Mouse (Mus musculus): ENCODE data around the gene Bora.
A peak's percentile ranks its signal among the peaks of the same experiment; 100 is the strongest.
"Not testable (repeated sequence)": the region's sequence is repeated elsewhere in the genome, so short reads cannot be mapped to it uniquely, and the experiment has no call there.

The Bora gene

GRCm38 (mm10) chr14:99046031-99046781, at the start of gene Bora, which contains the start of gene Mzt1:
Gene Bora (plus strand): TSS chr14:99046222.
Gene Mzt1 (minus strand): TSS chr14:99046134.
- peak; percentile 92 for DNase-seq

GRCm38 (mm10) chr14:99010224-99010919, 35.6 kb upstream of the Bora start:
- peak; percentile 10 for DNase-seq

- DNase-seq: no peak
These were observed 35.1 kb upstream of the Bora start for GRCm38 (mm10) chr14:99010920-99011313.

- DNase-seq: no peak
These were observed 27.3 kb upstream of the Bora start for GRCm38 (mm10) chr14:99018691-99019090.

- no peak for DNase-seq
These were observed 26.8 kb upstream of the Bora start for GRCm38 (mm10) chr14:99019136-99019808.

GRCm38 (mm10) chr14:99022346-99023086, 23.5 kb upstream of the Bora start:
- no peak for DNase-seq

GRCm38 (mm10) chr14:99029987-99030386, 16.0 kb upstream of the Bora start:
- no peak for DNase-seq

- DNase-seq: no peak
These were observed 14.6 kb upstream of the Bora start for GRCm38 (mm10) chr14:99031337-99031873.

- DNase-seq: no peak
These were observed 13.4 kb upstream of the Bora start for GRCm38 (mm10) chr14:99032596-99032995.

- DNase-seq: not testable (repeated sequence)
These were observed 11.2 kb upstream of the Bora start for GRCm38 (mm10) chr14:99034851-99035250.

- no peak for DNase-seq
These were observed 10.0 kb upstream of the Bora start for GRCm38 (mm10) chr14:99036039-99036438.

- DNase-seq: no peak
These were observed 8.3 kb upstream of the Bora start for GRCm38 (mm10) chr14:99037703-99038102.

GRCm38 (mm10) chr14:99039308-99039707, 6.7 kb upstream of the Bora start:
- DNase-seq: not testable (repeated sequence)

- no peak for DNase-seq
These were observed 4.6 kb upstream of the Bora start for GRCm38 (mm10) chr14:99041416-99041815.

- DNase-seq: no peak
These were observed 2.5 kb upstream of the Bora start for GRCm38 (mm10) chr14:99043499-99043898.

GRCm38 (mm10) chr14:99044096-99044495, 1.9 kb upstream of the Bora start:
- no peak for DNase-seq

GRCm38 (mm10) chr14:99044718-99045117, 1.3 kb upstream of the Bora start:
- no peak for DNase-seq

- DNase-seq: peak; percentile 13
These were observed 518 bp upstream of the Bora start for GRCm38 (mm10) chr14:99045378-99046030.

- no peak for DNase-seq
These were observed 760 bp downstream of the Bora start for GRCm38 (mm10) chr14:99046782-99047181.

GRCm38 (mm10) chr14:99058959-99059586, 13.1 kb downstream of the Bora start:
- DNase-seq: no peak

- DNase-seq: no peak
These were observed 14.6 kb downstream of the Bora start for GRCm38 (mm10) chr14:99060616-99061015.

GRCm38 (mm10) chr14:99063091-99063490, 17.1 kb downstream of the Bora start:
- no peak for DNase-seq

Measured in kidney, adult 11 months (tissue).